Mouse (Mus musculus): ENCODE results near the gene Zcchc2. TPM values are rescaled to one million over a fixed set of nuclear protein-coding genes. Genes with fewer than 3 reads are reported as not detected.

Zcchc2 gene
- polyA plus RNA-seq, 1 experiment from 2014 or later: 14.1 TPM

GRCm38 (mm10) chr1:106058355-106058754 is 68.1 kb downstream of the Zcchc2 start:
- DNase-seq (ENCODE audit: low read depth, low spot score) (no peak), ATAC-seq (no peak)
- CTCF ChIA-PET: interaction anchor here (2.2 kb wide), 1 partner anchor 12 kb away, joined by 7 read pairs; no protein-coding TSS in a partner anchor
- H3K27me3 ChIP-seq: no peaks in the 10 kb centered on the region
- POLR2A ChIA-PET: no interaction called here
- no peak for TF ChIP-seq CTCF (IDR thresholded peaks at IDR 0.05)
- in situ Hi-C loops (cut with MboI; ENCODE audit: low pct_unique_long_range_greater_than_20kb): loop anchor here (25.0 kb wide), 1 partner anchor 754 kb away; no protein-coding TSS in a partner anchor

GRCm38 (mm10) chr1:106059516-106060277 is 69.5 kb downstream of the Zcchc2 start:
- no peaks in the 10 kb centered on the region for H3K27me3 ChIP-seq
- TF ChIP-seq CTCF (IDR thresholded peaks at IDR 0.05): no peak
- no peak for ATAC-seq
- CTCF ChIA-PET: interaction anchor here (0.8 to 2.2 kb wide), 4 partner anchors 11 to 311 kb away, joined by 3 to 7 read pairs (median 4); partner anchors contain the start of gene Phlpp1
- no peak for DNase-seq (ENCODE audit: low read depth, low spot score)
- POLR2A ChIA-PET: interaction anchor here (0.6 kb wide), 1 partner anchor 64 kb away, joined by 4 read pairs; no protein-coding TSS in a partner anchor
- in situ Hi-C loops (cut with MboI; ENCODE audit: low pct_unique_long_range_greater_than_20kb): loop anchor here (25.0 kb wide), 1 partner anchor 753 kb away; no protein-coding TSS in a partner anchor

DNA sequence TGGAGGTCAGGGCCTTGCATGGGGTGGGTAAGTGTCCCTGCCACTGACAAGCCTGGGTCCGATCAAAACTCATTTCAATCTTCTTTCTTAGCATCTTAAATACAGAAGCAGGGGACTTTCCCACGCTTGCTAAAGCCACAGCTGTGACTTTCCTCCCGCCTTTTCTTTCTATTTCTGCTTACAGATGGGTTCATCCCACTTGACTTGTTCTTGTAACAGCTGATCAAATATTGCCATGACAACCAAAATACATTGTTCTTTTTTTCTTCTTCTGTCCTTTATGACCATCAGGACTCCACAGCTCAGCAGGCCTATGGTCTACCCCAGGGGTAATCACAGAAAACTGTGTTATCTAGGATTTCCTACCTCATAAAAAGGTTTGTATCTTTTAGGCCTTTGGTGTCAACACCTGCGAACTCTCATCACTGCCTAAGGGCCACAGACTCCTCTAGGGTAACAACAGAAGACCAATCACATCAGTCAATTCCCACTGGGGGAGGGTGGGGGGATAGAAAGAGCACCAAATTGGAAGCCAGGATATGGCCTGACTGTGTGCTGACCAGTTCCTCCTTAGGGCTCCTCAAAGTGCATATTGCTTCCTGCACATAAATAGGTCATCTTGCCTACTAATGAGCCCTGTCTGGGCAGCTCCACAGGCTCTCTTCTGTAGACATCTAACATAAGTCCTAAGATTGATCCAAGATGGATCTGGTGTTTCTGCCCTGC is 71.1 kb downstream of the Zcchc2 start:
- DNase-seq (ENCODE audit: low read depth, low spot score) (no peak), ATAC-seq (no peak)
- no peaks in the 10 kb centered on the region for H3K27me3 ChIP-seq
- TF ChIP-seq CTCF (IDR thresholded peaks at IDR 0.05): no peak
- ChIA-PET POLR2A (no interaction called here), CTCF (interaction anchor here (1.5 kb wide), 1 partner anchor 110 kb away, joined by 3 read pairs; the partner anchor contains the start of gene Phlpp1)
- in situ Hi-C loops (cut with MboI; ENCODE audit: low pct_unique_long_range_greater_than_20kb): loop anchor here (25.0 kb wide), 1 partner anchor 751 kb away; no protein-coding TSS in a partner anchor

GRCm38 (mm10) chr1:106062891-106063590 is 72.8 kb downstream of the Zcchc2 start:
- ATAC-seq (no peak), DNase-seq (ENCODE audit: low read depth, low spot score) (no peak)
- ChIA-PET POLR2A (no interaction called here), CTCF (no interaction called here)
- in situ Hi-C loops (cut with MboI; ENCODE audit: low pct_unique_long_range_greater_than_20kb): loop anchor here (25.0 kb wide), 1 partner anchor 749 kb away; no protein-coding TSS in a partner anchor
- H3K27me3 ChIP-seq: no peaks in the 10 kb centered on the region
- TF ChIP-seq CTCF (IDR thresholded peaks at IDR 0.05): no peak

- in situ Hi-C loops (cut with MboI; ENCODE audit: low pct_unique_long_range_greater_than_20kb): loop anchor here (25.0 kb wide), 1 partner anchor 749 kb away; no protein-coding TSS in a partner anchor
- no peak for DNase-seq (ENCODE audit: low read depth, low spot score)
- CTCF ChIA-PET: interaction anchor here (0.9 kb wide), 1 partner anchor 326 kb away, joined by 3 read pairs; no protein-coding TSS in a partner anchor
- TF ChIP-seq CTCF (IDR thresholded peaks at IDR 0.05): no peak
- ATAC-seq: no peak
- POLR2A ChIA-PET: no interaction called here
- H3K27me3 ChIP-seq: no peaks in the 10 kb centered on the region
These were observed 73.5 kb downstream of the Zcchc2 start for GRCm38 (mm10) chr1:106063591-106064170.

DNA sequence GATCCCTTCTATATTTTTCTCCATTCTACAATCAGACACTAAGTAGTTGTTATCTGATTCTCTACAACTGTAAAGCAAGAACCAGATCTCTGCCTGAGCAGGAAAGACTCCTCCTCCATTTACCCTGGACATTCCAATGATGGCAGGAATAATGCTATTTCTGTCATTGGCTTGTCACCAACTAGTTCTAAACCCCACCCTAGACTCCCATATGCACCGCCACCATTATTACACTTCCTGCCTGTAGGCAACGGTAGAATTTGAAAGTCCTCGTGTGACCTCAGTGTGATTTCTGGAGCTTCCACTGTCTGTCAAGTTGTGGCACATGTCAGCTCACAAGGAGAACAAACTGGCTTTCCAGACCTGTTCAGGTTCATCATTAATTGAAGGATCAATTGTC is 74.1 kb downstream of the Zcchc2 start:
- ChIA-PET CTCF (interaction anchor here (0.9 kb wide), 1 partner anchor 326 kb away, joined by 3 read pairs; no protein-coding TSS in a partner anchor), POLR2A (no interaction called here)
- no peak for ATAC-seq
- TF ChIP-seq CTCF (IDR thresholded peaks at IDR 0.05): no peak
- DNase-seq (ENCODE audit: low read depth, low spot score): no peak
- in situ Hi-C loops (cut with MboI; ENCODE audit: low pct_unique_long_range_greater_than_20kb): loop anchor here (25.0 kb wide), 1 partner anchor 748 kb away; no protein-coding TSS in a partner anchor
- no peaks in the 10 kb centered on the region for H3K27me3 ChIP-seq

- ChIA-PET CTCF (interaction anchor here (0.9 kb wide), 1 partner anchor 325 kb away, joined by 3 read pairs; no protein-coding TSS in a partner anchor), POLR2A (no interaction called here)
- no peaks in the 10 kb centered on the region for H3K27me3 ChIP-seq
- in situ Hi-C loops (cut with MboI; ENCODE audit: low pct_unique_long_range_greater_than_20kb): loop anchor here (25.0 kb wide), 1 partner anchor 748 kb away; no protein-coding TSS in a partner anchor
- TF ChIP-seq CTCF (IDR thresholded peaks at IDR 0.05): no peak
- DNase-seq (ENCODE audit: low read depth, low spot score) (no peak), ATAC-seq (no peak)
These were observed 74.5 kb downstream of the Zcchc2 start for GRCm38 (mm10) chr1:106064711-106065110.

DNA sequence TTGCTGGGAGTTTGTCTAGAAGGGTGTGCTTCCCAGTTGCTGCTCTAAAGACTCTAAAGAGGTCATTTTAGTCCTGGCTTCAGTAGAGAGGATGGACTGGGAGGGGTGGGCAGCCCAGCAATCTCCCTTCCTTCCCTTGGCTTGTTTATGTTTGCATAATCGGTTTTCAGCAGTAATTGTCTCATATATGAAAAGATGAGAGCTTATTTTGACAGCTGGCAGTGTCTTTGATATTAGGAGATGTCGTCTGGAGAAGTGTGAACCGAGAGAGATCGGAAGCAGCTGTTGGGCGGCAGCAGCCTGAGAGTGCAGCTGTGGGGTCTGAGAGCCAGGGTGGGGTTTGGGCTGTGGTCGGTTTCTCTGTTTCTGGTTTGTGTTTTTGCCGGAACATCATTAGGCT is 75.5 kb downstream of the Zcchc2 start:
- DNase-seq (ENCODE audit: low read depth, low spot score) (no peak), ATAC-seq (no peak)
- ChIA-PET POLR2A (no interaction called here), CTCF (no interaction called here)
- in situ Hi-C loops (cut with MboI; ENCODE audit: low pct_unique_long_range_greater_than_20kb): loop anchor here (25.0 kb wide), 1 partner anchor 747 kb away; no protein-coding TSS in a partner anchor
- no peak for TF ChIP-seq CTCF (IDR thresholded peaks at IDR 0.05)
- H3K27me3 ChIP-seq: no peaks in the 10 kb centered on the region

DNA sequence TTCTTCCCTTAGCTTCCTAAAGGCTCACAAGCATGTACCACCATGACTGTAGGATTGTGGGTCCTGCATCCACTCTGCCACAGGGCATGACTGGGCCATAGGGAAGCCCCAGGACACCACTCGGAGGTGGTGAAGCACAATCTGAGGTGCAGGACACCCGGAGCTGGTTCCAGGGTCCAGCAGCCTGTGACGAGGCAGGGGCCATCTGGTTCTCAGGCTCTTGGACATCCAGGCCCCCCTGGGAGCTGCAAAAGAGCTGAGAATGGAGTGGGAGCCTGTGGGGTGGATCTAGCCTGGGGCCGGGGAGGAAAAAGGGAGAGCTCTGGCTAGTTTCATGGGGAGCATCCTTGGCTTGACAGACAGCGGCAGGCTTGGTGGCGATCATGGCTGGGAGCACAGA is 77.1 kb downstream of the Zcchc2 start:
- ATAC-seq (no peak), DNase-seq (ENCODE audit: low read depth, low spot score) (no peak)
- ChIA-PET CTCF (no interaction called here), POLR2A (no interaction called here)
- no peak for TF ChIP-seq CTCF (IDR thresholded peaks at IDR 0.05)
- in situ Hi-C loops (cut with MboI; ENCODE audit: low pct_unique_long_range_greater_than_20kb): loop anchor here (25.0 kb wide), 1 partner anchor 745 kb away; no protein-coding TSS in a partner anchor
- no peaks in the 10 kb centered on the region for H3K27me3 ChIP-seq
